Mouse (Mus musculus): ENCODE measurements around the gene Prim2.

Prim2 gene

DNA sequence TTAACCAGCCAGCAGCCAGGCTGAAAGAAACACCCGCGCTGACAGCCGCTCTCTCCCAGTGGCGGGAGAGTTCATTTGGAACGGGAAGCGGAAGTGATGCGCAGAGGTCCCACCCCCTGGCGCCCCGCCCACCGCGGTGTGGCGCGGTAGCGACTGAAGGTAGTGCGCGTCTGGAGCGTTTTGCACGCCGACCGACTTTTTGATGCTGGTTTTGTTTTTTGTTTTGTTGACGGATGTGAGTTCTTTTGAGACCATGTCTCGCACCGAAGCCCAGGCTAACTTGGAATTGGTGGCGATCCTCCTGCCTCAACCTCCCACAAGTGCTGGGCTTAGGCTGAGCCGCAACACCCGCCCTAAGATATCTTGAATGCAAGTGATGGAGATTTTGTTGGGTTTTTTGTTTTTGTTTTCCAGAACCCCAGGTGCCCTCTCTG is at the start of gene Prim2:
Gene Prim2 (minus strand): TSS at position 88 of the 434 bp plus-strand sequence.
- in situ Hi-C loops (cut with MseI, MboI), result loop anchor here in 1 of 2 experiments (5.0 kb wide), 1 partner anchor 68 kb away; no protein-coding TSS in a partner anchor

- in situ Hi-C loops (cut with MseI, MboI), result no loop called here
These were observed 48.0 kb upstream of the Prim2 start for GRCm38 (mm10) chr1:33717636-33718035.

DNA sequence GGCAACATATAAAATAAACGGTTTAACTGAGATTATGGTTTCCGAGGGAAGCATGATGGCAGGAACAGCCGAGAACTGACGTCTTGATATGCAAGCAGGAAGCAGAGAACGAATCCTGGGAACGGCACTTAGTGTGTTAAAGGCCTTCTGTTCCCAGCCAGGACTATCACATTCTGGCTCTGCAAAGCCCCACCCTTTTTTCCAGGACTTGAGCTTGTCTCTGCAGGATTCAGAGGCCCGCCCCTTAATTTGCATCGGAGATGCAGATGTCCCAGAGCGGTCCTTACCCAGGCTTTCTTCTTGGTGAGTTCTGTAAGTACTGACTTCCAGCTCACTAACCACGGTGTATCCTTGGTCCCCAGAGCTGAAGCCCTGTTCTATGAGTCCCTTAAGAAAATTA is 45.2 kb upstream of the Prim2 start:
- in situ Hi-C loops (cut with MseI, MboI), result no loop called here

DNA sequence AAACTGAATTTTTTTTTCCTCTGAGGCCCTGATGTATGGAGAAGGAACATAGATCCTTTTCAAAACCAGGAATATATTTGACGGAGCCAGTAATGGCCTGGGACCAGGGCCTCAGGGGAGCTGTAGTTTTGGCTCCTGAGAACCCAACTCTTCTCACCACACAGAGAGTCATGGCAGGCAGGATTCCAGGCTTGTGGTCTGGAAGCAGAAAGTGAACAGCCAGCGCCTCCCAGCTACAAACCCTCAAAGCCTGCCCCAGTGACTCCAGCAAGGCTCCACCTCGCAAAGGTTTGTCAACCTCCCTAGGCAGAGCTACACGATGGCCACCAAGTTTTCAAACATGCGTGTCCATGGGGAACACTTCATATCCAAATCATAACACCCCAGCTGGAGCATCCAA is 42.4 kb upstream of the Prim2 start:
- in situ Hi-C loops (cut with MseI, MboI), result no loop called here

DNA sequence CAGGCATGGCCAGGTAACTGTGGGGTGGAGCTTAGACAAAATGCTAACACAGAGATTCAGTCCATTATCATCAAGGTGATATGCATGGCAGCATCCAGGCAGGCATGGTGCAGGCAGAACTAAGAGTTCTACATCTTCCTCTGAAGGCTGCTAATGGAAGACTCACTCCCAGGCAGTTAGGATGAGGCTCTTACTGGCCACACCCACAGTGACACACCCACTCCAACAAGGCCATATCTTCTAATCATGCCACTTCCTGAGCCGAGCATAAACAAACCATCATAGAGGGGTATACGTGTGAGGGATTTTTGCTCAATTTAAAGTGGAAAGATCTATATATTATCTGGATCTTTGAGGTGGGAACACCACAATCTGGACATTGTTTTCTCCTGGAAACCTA is 40.0 kb upstream of the Prim2 start:
- in situ Hi-C loops (cut with MseI, MboI), result no loop called here

- in situ Hi-C loops (cut with MseI, MboI), result no loop called here
These were observed 31.6 kb upstream of the Prim2 start for GRCm38 (mm10) chr1:33701244-33701643.

- in situ Hi-C loops (cut with MseI, MboI), result no loop called here
These were observed 26.4 kb upstream of the Prim2 start for GRCm38 (mm10) chr1:33696016-33696415.

- in situ Hi-C loops (cut with MseI, MboI), result no loop called here
These were observed 24.3 kb upstream of the Prim2 start for GRCm38 (mm10) chr1:33693893-33694292.

GRCm38 (mm10) chr1:33690087-33690448 is 20.5 kb upstream of the Prim2 start:
- in situ Hi-C loops (cut with MseI, MboI), result no loop called here

DNA sequence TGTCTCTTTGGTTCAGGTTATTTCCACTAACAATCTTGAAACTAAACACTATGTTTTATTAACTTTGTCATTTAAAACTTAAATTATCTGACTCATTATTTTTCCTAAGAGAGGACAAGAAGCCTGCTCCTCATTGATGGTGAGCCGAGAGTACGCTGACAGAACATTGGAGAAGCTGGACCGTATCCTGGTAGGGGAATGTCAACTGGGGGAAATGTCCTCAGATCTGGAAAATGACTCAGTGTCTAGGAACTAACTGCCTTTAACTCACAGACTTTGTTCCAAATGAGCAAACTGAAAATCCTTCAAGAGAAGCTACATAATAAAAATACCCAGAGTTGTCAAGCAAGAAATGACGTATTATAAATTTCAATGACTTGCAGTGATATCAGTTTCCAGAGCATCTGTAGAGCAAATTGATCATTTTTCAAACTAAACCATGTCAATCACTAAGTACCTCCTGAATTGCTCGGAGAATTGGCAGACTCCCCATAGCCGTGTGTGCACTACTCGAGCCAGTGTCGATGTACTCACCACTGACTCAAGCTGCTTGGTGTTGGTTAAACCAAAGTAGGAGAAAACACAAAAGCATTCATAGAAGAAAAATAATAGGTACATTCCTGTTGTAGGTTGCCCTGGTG is 20.0 kb upstream of the Prim2 start:
- in situ Hi-C loops (cut with MseI, MboI), result no loop called here

DNA sequence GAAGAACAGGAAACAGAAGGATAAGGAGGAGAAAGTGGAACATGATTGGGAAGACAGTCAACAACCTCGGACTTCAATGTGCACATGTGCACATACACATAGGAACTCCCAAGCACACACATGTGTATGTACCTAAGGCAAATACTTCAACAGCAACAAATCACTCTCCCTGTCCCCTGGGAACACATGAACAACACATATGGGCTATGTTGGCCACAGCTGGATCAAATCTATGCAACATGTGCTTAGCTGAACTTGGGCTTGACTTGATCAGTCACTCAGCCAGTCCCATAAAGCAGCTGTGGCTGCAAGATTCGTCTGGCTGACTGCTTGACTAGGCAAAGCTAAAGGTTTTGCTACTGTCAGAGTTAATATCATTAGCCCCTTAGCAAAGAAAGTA is 19.2 kb upstream of the Prim2 start:
- in situ Hi-C loops (cut with MseI, MboI), result no loop called here

GRCm38 (mm10) chr1:33684459-33684858 is 14.9 kb upstream of the Prim2 start:
- in situ Hi-C loops (cut with MseI, MboI), result loop anchor here in 1 of 2 experiments (5.0 kb wide), 1 partner anchor 53 kb away; no protein-coding TSS in a partner anchor

- in situ Hi-C loops (cut with MseI, MboI), result loop anchor here in 1 of 2 experiments (5.0 kb wide), 1 partner anchor 56 kb away; no protein-coding TSS in a partner anchor
These were observed 11.3 kb upstream of the Prim2 start for GRCm38 (mm10) chr1:33680890-33681289.

- in situ Hi-C loops (cut with MseI, MboI), result loop anchor here in 1 of 2 experiments (5.0 kb wide), 1 partner anchor 57 kb away; no protein-coding TSS in a partner anchor
These were observed 10.8 kb upstream of the Prim2 start for GRCm38 (mm10) chr1:33680435-33680834.

GRCm38 (mm10) chr1:33673158-33673960 is 3.8 kb upstream of the Prim2 start:
- in situ Hi-C loops (cut with MseI, MboI), result loop anchor here in 1 of 2 experiments (5.0 kb wide), 1 partner anchor 64 kb away; no protein-coding TSS in a partner anchor

- in situ Hi-C loops (cut with MseI, MboI), result loop anchor here in 1 of 2 experiments (5.0 kb wide), 1 partner anchor 65 kb away; no protein-coding TSS in a partner anchor
These were observed 2.9 kb upstream of the Prim2 start for GRCm38 (mm10) chr1:33672514-33672913.

GRCm38 (mm10) chr1:33672083-33672482 is 2.5 kb upstream of the Prim2 start:
- in situ Hi-C loops (cut with MseI, MboI), result loop anchor here in 1 of 2 experiments (5.0 kb wide), 1 partner anchor 65 kb away; no protein-coding TSS in a partner anchor

- in situ Hi-C loops (cut with MseI, MboI), result loop anchor here in 1 of 2 experiments (5.0 kb wide), 1 partner anchor 66 kb away; no protein-coding TSS in a partner anchor
These were observed 1.8 kb upstream of the Prim2 start for GRCm38 (mm10) chr1:33671441-33671840.

DNA sequence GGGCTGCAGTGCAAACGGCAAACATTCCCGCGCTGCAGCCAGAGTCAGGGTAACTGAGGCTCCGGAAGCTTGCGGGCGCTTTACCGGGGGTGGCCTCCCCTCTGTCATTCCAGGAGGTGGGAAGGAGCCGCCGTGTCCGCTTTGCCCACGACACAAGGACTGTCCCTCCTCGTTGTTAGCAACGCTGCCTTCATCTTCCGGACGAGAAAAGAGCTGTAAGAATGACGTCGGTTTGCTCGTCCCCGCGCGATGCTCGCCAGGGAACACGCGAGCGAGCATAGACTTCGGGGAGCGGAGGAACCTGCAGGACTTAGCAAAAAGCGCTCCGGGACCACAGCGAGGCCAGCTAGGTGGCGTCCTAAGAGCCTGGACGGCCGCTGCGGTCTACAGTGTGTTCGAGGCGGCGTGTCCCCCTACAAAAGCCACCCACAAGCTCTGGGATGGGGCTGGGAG is 595 bp upstream of the Prim2 start:
- in situ Hi-C loops (cut with MseI, MboI), result loop anchor here in 1 of 2 experiments (5.0 kb wide), 1 partner anchor 67 kb away; no protein-coding TSS in a partner anchor

GRCm38 (mm10) chr1:33663605-33664117 is 5.9 kb downstream of the Prim2 start:
- in situ Hi-C loops (cut with MseI, MboI), result no loop called here

GRCm38 (mm10) chr1:33663163-33663562 is 6.4 kb downstream of the Prim2 start:
- in situ Hi-C loops (cut with MseI, MboI), result no loop called here

GRCm38 (mm10) chr1:33658302-33658701 is 11.3 kb downstream of the Prim2 start:
- in situ Hi-C loops (cut with MseI, MboI), result no loop called here

All from mouse trophoblast stem cell (cell line).